In genomic region chr4:105162014-105162413, GRCm38 (mm10) we compare ENCODE assay signal across 14 mouse cellular contexts. TPM values are rescaled to one million over a fixed set of nuclear protein-coding genes. Genes with fewer than 3 reads are reported as not detected.
DNase-seq lines count a peak whose midpoint lies in the region; ATAC-seq and TF ChIP-seq lines count a peak whose summit lies in the region.
"Had no signal": no experiment of that assay in that cellular context is flagged by ENCODE, and none has a peak within 500 bp of the region (broad histone marks: within the 10 kb centered on the region; RNA-seq: fewer than 3 reads in every experiment).

No protein-coding gene starts in this region.

- no peak overlapping the region for H3K4me3 ChIP-seq in kidney, postnatal 0 days (replicated peaks; ENCODE audit: low read depth, low read length)
- H3K4me3 ChIP-seq in hindbrain, embryonic 16.5 days (ENCODE audit: low read length), result no peak overlapping the region
- H3K4me3 ChIP-seq: erythroblast, embryonic 14.5 days; heart, embryonic 13.5 days; limb, embryonic 15.5 days had no signal

- peak; percentile 21 for DNase-seq in embryo, embryonic 11 days
- no peak for DNase-seq in embryo, embryonic 10 days (ENCODE audit: low spot score)
- DNase-seq in kidney, postnatal 0 days (ENCODE audit: low spot score), result no peak
- DNase-seq in kidney, adult 11 months, result no peak
- peak; percentile 34 for DNase-seq in 3T3-L1 (ENCODE audit: low read depth, low spot score)
- no peak for DNase-seq in thymus, postnatal 25 days
- DNase-seq: lung, postnatal 10 days; thymus, postnatal 14 days had no signal

- peaks cover 9% of the 10 kb centered on the region; the same call in 1 of the 2 replicates for H3K4me1 ChIP-seq in kidney, postnatal 0 days (replicated peaks; ENCODE audit: insufficient read depth, low read length)
- peaks cover 7% of the 10 kb centered on the region; the same call in 1 of the 2 replicates for H3K4me1 ChIP-seq in hindbrain, embryonic 16.5 days (ENCODE audit: control insufficient read depth, insufficient read depth, low read depth, low read length)

- no peaks in the 10 kb centered on the region for H3K36me3 ChIP-seq in kidney, postnatal 0 days (ENCODE audit: insufficient read depth, low read length)
- H3K36me3 ChIP-seq in hindbrain, embryonic 16.5 days (ENCODE audit: control insufficient read depth, insufficient read depth, low read length), result no peaks in the 10 kb centered on the region
- H3K36me3 ChIP-seq: limb, embryonic 15.5 days had no signal

- TF ChIP-seq CTCF in kidney, postnatal 0 days (IDR thresholded peaks at IDR 0.05; ENCODE audit: low read depth), result peak; percentile 15; the same call in 1 of the 2 replicates

- H3K9ac ChIP-seq in kidney, postnatal 0 days (ENCODE audit: low read depth, low read length), result no peak overlapping the region
- no peak overlapping the region for H3K9ac ChIP-seq in hindbrain, embryonic 16.5 days (ENCODE audit: low read depth, low read length)
- H3K9ac ChIP-seq: heart, embryonic 13.5 days; limb, embryonic 15.5 days had no signal

- H3K4me2 ChIP-seq in kidney, postnatal 0 days (ENCODE audit: low read length), result no peak overlapping the region
- peak overlapping the region; percentile 94 for H3K4me2 ChIP-seq in hindbrain, embryonic 16.5 days (ENCODE audit: low read length)
- H3K4me2 ChIP-seq: heart, embryonic 13.5 days; limb, embryonic 15.5 days had no signal

- 64% methylated on average over 6 of the region's 6 CpGs for whole genome bisulfite sequencing in kidney, postnatal 0 days
- 56% methylated on average over 6 of the region's 6 CpGs for WGBS in hindbrain, embryonic 16.5 days

- no peaks in the 10 kb centered on the region for H3K27me3 ChIP-seq in kidney, postnatal 0 days (ENCODE audit: insufficient read depth, low read length)
- H3K27me3 ChIP-seq in hindbrain, embryonic 16.5 days (replicated peaks; ENCODE audit: control insufficient read depth, insufficient read depth, low read length), result no peaks in the 10 kb centered on the region
- H3K27me3 ChIP-seq: heart, embryonic 13.5 days; limb, embryonic 15.5 days had no signal

- no peak overlapping the region for H3K27ac ChIP-seq in kidney, postnatal 0 days
- no peak overlapping the region for H3K27ac ChIP-seq in hindbrain, embryonic 16.5 days (ENCODE audit: low read depth, low read length)
- H3K27ac ChIP-seq: heart, embryonic 13.5 days; limb, embryonic 15.5 days had no signal

- H3K9me3 ChIP-seq in kidney, postnatal 0 days (replicated peaks; ENCODE audit: low read length), result no peaks in the 10 kb centered on the region
- no peaks in the 10 kb centered on the region for H3K9me3 ChIP-seq in hindbrain, embryonic 16.5 days (ENCODE audit: control insufficient read depth, low read length)
- H3K9me3 ChIP-seq: heart, embryonic 13.5 days; limb, embryonic 15.5 days had no signal

- no peak for ATAC-seq in kidney, postnatal 0 days (replicated peaks; ENCODE audit: low FRiP score, low read depth)
- ATAC-seq in hindbrain, embryonic 16.5 days, result no peak
- ATAC-seq in megakaryocyte-erythroid progenitor cell, adult 5-6 weeks (replicated peaks; ENCODE audit: low FRiP score, low TSS enrichment, poor library complexity, severe bottlenecking), result no peak
- ATAC-seq: inflammation-experienced regulatory T-cells, adult 6 months had no signal

RNA-seq across cellular contexts. Expression of gene Plpp3, which starts 4.9 kb away (rescaled TPM):
- 77.4 and 79.6 TPM in 2 replicates for polyA plus RNA-seq in kidney, postnatal 0 days (2015; fragmentation: Nextera tagmentation; extraction: Ambion mirVana)
- polyA plus RNA-seq in hindbrain, embryonic 16.5 days (2015; fragmentation: Nextera tagmentation; extraction: Ambion mirVana), result 114 and 122 TPM in 2 replicates
- total RNA-seq in megakaryocyte-erythroid progenitor cell, adult 5-6 weeks (2014; fragmentation: Nextera tagmentation), result 0.47 and 0.94 TPM in 2 replicates
- 0.72 TPM in 1 of 2 replicates, not detected in the other for total RNA-seq in megakaryocyte-erythroid progenitor cell, adult 5-6 weeks (2017)

RNA-seq across cellular contexts. Expression of gene Prkaa2, which starts 52.3 kb away (rescaled TPM):
- 14.0 and 15.3 TPM in 2 replicates for polyA plus RNA-seq in kidney, postnatal 0 days (2015; fragmentation: Nextera tagmentation; extraction: Ambion mirVana)
- 13.5 and 15.1 TPM in 2 replicates for polyA plus RNA-seq in hindbrain, embryonic 16.5 days (2015; fragmentation: Nextera tagmentation; extraction: Ambion mirVana)
- total RNA-seq in megakaryocyte-erythroid progenitor cell, adult 5-6 weeks (2014; fragmentation: Nextera tagmentation), result 0.04 TPM in 1 of 2 replicates, not detected in the other
- total RNA-seq in megakaryocyte-erythroid progenitor cell, adult 5-6 weeks (2017), result not detected in 2 replicates
- polyA plus RNA-seq: erythroblast, embryonic 14.5 days; inflammation-experienced regulatory T-cells, adult 6 months had no signal

Comparison
In these comparisons a context has a peak if more than half of its experiments do, and no peak if none do; other contexts are left out.
1. DNase-seq: peak in embryo, embryonic 11 days (single experiment) and 3T3-L1 (single experiment); none in embryo, embryonic 10 days (single experiment), kidney, postnatal 0 days (single experiment), kidney, adult 11 months (single experiment) and thymus, postnatal 25 days (single experiment).